Mouse (Mus musculus): ENCODE measurements around the gene Sypl. TPM values are rescaled to one million over a fixed set of nuclear protein-coding genes. Genes with fewer than 3 reads are reported as not detected.

The Sypl gene
- 53.6 and 54.7 TPM in 2 replicates for polyA plus RNA-seq (2012; rRNA removed)

DNA sequence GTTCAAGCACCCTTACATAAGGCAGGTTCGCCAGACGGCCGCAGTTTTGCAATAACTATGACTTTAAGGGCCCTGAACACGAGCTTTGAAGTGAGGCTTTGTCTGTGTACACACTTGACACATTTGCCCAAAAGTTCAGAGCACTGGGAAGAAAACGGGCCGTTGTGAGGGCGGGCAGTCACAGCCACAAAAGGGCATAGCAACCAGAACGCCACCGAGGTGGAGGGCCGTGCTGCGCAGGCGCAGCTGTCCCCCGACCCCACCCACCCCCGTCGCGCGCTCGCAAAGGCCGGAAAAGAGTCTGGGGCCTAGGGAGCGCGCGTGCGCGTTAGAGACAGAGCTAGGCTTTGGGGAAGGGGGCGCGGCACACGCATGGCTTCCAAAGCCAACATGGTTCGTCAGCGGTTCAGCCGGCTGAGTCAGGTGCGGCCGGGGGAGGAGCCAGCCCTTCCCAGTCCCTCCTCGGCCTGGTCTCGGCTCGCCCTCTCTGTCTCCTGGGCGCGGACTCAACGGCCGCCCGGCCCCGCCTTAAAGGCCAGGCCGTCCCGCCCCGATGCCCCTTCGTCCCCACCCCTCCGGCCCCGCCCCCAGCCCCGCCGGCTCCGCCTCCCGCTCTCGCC, at the start of gene Sypl:
TSS of gene Sypl (plus strand) at position 296 of the 620 bp plus-strand sequence.
- peak; percentile 63 for TF ChIP-seq POLR2A (IDR thresholded peaks at IDR 0.05; ENCODE audit: borderline replicate concordance, insufficient read depth, low read length)
- no peak for TF ChIP-seq CTCF (IDR thresholded peaks at IDR 0.05; ENCODE audit: borderline replicate concordance, insufficient read depth, low read depth, low read length)
- H3K27me3 ChIP-seq (ENCODE audit: control insufficient read depth, insufficient read depth, low read length), result no peaks in the 10 kb centered on the region
- under 1% methylated on average over 50 of the region's 52 CpGs for WGBS
- no peaks in the 10 kb centered on the region; the same call in 1 of the 2 replicates for H3K4me1 ChIP-seq (ENCODE audit: control insufficient read depth, insufficient read depth, low read length)
- H3K27ac ChIP-seq (ENCODE audit: insufficient read depth, low read length), result peak within 1 kb of the TSS; percentile 90
- peak; percentile 96 for DNase-seq
- peak within 1 kb of the TSS; percentile 94 for H3K4me3 ChIP-seq (replicated peaks; ENCODE audit: insufficient read depth, low read depth, low read length)

DNA sequence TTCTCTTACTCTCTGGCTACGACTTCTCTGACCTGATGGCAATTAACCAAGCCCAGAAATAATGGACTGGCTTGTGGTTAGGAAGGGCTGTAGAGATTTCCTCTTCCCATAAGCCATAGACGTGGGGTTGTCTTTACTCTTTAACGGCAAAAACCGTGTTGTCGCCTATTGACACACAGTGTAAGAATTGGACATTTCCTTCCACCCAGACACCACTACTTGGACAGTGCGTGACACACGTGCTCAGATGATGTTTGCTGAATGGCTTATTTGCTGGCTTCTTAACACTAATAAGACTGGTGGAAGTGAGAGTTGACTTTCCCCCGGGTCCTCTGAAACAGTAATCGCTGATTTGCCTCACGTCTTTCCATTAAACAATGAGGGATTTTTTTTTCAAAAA, 44.0 kb upstream of the Sypl start:
- no peak for DNase-seq
- H3K4me3 ChIP-seq (replicated peaks; ENCODE audit: insufficient read depth, low read depth, low read length), result no peak overlapping the region
- TF ChIP-seq POLR2A (IDR thresholded peaks at IDR 0.05; ENCODE audit: borderline replicate concordance, insufficient read depth, low read length), result no peak
- TF ChIP-seq CTCF (IDR thresholded peaks at IDR 0.05; ENCODE audit: borderline replicate concordance, insufficient read depth, low read depth, low read length), result no peak

DNA sequence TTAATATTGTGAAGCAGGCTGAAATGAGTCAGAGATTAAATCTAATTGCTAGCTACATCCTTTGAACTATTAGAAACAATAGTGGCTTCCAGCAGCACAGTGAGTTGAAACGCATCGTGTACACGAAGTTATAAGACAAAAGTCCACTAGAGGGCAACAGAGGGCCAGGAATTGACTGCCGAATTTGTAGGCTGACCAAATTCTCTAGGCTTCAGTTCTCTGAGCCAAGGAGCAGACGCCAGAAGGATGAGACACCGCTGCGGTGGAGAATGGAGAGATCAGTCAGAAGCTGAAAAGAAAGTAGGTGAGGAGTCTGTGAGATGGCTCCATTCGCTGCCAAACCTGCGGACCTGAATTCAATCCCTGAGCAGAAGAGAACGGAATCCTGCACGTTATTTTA, 43.6 kb upstream of the Sypl start:
- TF ChIP-seq POLR2A (IDR thresholded peaks at IDR 0.05; ENCODE audit: borderline replicate concordance, insufficient read depth, low read length) (no peak), CTCF (IDR thresholded peaks at IDR 0.05; ENCODE audit: borderline replicate concordance, insufficient read depth, low read depth, low read length) (peak; percentile 71)
- peak; percentile 73 to 84 for DNase-seq
- peaks cover 5% of the 10 kb centered on the region; the same call in 1 of the 2 replicates for H3K4me1 ChIP-seq (ENCODE audit: control insufficient read depth, insufficient read depth, low read length)
- no peak overlapping the region for H3K27ac ChIP-seq (ENCODE audit: insufficient read depth, low read length)
- WGBS, result under 1% methylated on average over 11 of the region's 11 CpGs
- H3K4me3 ChIP-seq (replicated peaks; ENCODE audit: insufficient read depth, low read depth, low read length), result peak overlapping the region; percentile 52
- no peaks in the 10 kb centered on the region for H3K27me3 ChIP-seq (ENCODE audit: control insufficient read depth, insufficient read depth, low read length)

More for the DNA sequence above, 44.0 kb upstream of the Sypl start:
- no peaks in the 10 kb centered on the region for H3K27me3 ChIP-seq (ENCODE audit: control insufficient read depth, insufficient read depth, low read length)
- peaks cover 5% of the 10 kb centered on the region; the same call in 1 of the 2 replicates for H3K4me1 ChIP-seq (ENCODE audit: control insufficient read depth, insufficient read depth, low read length)
- no peak overlapping the region for H3K27ac ChIP-seq (ENCODE audit: insufficient read depth, low read length)
- 61% methylated on average over 10 of the region's 10 CpGs for WGBS

DNA sequence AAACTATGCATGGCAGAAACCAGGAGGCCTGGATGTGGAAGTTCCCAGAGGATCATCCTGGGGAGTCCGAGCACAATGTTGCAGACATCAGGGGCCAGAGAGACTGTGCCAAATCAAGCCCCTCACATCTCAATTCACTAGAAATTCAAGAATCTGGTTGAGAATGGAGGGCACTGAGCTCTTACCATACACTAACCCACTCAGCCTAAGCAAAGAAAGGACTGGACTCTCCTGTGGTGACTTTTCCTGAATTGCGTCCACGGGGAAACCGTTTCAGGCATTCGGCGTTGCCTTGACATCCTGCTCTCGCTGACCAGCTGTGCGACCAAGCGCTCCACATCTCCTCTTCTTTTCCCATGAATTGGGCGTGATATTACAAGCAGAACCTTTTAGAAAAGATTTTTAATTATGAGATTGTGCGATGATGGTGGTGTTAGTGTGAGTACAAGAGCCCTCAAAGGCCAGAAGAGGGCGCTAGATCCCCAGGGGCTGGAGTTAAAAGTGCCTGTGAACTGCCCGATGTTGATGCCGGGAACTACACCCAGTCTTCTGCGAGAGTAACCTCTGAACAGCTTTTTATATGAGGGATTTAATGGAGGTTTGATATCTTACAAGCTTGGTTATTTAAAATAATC, 43.0 kb upstream of the Sypl start:
- no peaks in the 10 kb centered on the region for H3K27me3 ChIP-seq (ENCODE audit: control insufficient read depth, insufficient read depth, low read length)
- WGBS, result 4% methylated on average over 15 of the region's 15 CpGs
- peak overlapping the region; percentile 52 for H3K4me3 ChIP-seq (replicated peaks; ENCODE audit: insufficient read depth, low read depth, low read length)
- H3K27ac ChIP-seq (ENCODE audit: insufficient read depth, low read length), result no peak overlapping the region
- TF ChIP-seq CTCF (IDR thresholded peaks at IDR 0.05; ENCODE audit: borderline replicate concordance, insufficient read depth, low read depth, low read length), result peak; percentile 76
- no peak for TF ChIP-seq POLR2A (IDR thresholded peaks at IDR 0.05; ENCODE audit: borderline replicate concordance, insufficient read depth, low read length)
- DNase-seq, result peak; percentile 54
- H3K4me1 ChIP-seq (ENCODE audit: control insufficient read depth, insufficient read depth, low read length), result peaks cover 5% of the 10 kb centered on the region; the same call in 1 of the 2 replicates

DNA sequence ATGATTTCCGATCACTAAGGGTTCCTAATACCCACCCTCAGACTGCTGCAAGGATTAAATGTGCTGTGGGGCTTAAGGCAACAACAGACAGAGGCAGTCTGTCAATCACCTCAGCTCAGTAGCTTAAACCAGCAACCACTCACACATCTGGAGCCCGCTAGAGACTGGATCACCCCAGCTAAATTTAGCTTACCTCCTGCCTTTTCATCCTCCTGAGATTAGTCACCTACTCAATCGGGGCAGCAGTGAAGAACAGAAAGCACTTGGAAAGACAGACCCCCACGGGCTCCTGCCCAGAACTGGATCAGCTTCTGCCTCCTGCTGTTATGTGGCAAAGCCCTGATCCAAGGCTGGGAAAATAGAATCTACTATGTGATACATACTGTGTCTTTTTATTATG, 42.1 kb upstream of the Sypl start:
- no peaks in the 10 kb centered on the region for H3K27me3 ChIP-seq (ENCODE audit: control insufficient read depth, insufficient read depth, low read length)
- H3K27ac ChIP-seq (ENCODE audit: insufficient read depth, low read length), result no peak overlapping the region
- 48% methylated on average over 4 of the region's 4 CpGs for WGBS

DNA sequence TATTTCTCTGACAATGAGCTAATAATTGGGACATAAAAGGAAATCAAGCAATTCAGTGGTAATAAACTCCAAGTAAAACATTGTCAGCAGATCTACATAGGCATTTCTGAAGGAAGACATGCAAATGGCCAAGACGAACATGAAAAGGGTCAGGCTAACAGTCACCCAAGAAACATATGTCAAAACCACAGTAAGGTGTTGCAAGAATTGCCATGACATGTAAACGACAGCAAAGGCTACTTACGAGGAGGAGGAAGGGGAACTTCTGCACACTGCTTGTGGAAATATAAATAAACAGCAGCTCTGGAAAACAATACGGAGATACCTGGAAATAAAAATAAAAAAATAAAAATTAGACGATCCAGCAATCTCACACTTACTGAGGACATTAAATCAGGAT, 40.9 kb upstream of the Sypl start:
- H3K27ac ChIP-seq (ENCODE audit: insufficient read depth, low read length), result no peak overlapping the region
- no peak overlapping the region for H3K4me3 ChIP-seq (replicated peaks; ENCODE audit: insufficient read depth, low read depth, low read length)
- H3K27me3 ChIP-seq (ENCODE audit: control insufficient read depth, insufficient read depth, low read length), result no peaks in the 10 kb centered on the region
- WGBS, result 94% methylated on average over 5 of the region's 5 CpGs
- TF ChIP-seq CTCF (IDR thresholded peaks at IDR 0.05; ENCODE audit: borderline replicate concordance, insufficient read depth, low read depth, low read length) (no peak), POLR2A (IDR thresholded peaks at IDR 0.05; ENCODE audit: borderline replicate concordance, insufficient read depth, low read length) (no peak)
- DNase-seq, result no peak
- H3K4me1 ChIP-seq (ENCODE audit: control insufficient read depth, insufficient read depth, low read length), result no peaks in the 10 kb centered on the region

More for the DNA sequence above, 42.1 kb upstream of the Sypl start:
- peaks cover 4% of the 10 kb centered on the region; the same call in 1 of the 2 replicates for H3K4me1 ChIP-seq (ENCODE audit: control insufficient read depth, insufficient read depth, low read length)
- no peak for TF ChIP-seq CTCF (IDR thresholded peaks at IDR 0.05; ENCODE audit: borderline replicate concordance, insufficient read depth, low read depth, low read length)
- no peak for TF ChIP-seq POLR2A (IDR thresholded peaks at IDR 0.05; ENCODE audit: borderline replicate concordance, insufficient read depth, low read length)
- H3K4me3 ChIP-seq (replicated peaks; ENCODE audit: insufficient read depth, low read depth, low read length), result no peak overlapping the region
- no peak for DNase-seq

DNA sequence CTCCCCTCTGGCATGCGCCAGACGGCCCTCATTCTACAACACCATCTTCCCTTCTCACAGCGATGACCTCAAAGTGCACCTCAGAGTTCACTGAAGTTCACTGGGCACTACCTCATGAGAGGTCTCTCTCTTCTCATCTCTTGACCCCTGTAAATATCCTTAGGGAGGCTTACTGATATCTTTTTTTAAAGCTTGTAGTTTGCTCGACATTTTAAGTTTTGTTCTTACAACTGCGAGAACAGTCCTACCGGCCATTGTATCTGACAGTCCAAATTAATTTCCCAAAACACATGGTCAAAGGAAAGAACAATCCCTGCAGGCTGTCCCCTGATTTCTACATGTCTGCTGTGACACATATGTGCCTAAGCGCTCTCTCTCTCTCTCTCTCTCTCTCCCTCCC, 35.0 kb upstream of the Sypl start:
- no peak overlapping the region for H3K4me3 ChIP-seq (replicated peaks; ENCODE audit: insufficient read depth, low read depth, low read length)
- no peak for DNase-seq
- no peak for TF ChIP-seq CTCF (IDR thresholded peaks at IDR 0.05; ENCODE audit: borderline replicate concordance, insufficient read depth, low read depth, low read length)
- no peak for TF ChIP-seq POLR2A (IDR thresholded peaks at IDR 0.05; ENCODE audit: borderline replicate concordance, insufficient read depth, low read length)
- H3K27me3 ChIP-seq (ENCODE audit: control insufficient read depth, insufficient read depth, low read length), result no peaks in the 10 kb centered on the region
- no peak overlapping the region for H3K27ac ChIP-seq (ENCODE audit: insufficient read depth, low read length)
- H3K4me1 ChIP-seq (ENCODE audit: control insufficient read depth, insufficient read depth, low read length), result no peaks in the 10 kb centered on the region
- 87% methylated on average over 7 of the region's 7 CpGs for WGBS

DNA sequence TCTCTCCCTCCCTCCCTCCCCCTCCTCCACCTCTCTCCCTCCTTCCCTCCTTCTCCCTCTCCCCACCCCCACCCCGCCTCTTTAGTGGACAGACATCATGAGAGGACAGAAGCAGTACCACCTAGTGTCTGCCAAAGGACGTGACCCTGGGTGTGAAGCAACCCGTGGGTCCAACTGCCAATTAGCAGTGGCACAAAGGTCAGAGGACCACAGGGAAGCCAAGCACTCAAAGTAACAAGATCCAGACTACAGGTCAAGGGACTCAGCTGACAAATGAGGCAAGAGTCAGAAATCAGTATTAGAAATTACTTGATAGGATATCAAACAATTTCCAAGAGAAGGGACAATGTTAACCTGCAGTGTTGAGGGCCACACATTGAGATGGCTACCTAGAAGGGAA, 34.6 kb upstream of the Sypl start:
- H3K27me3 ChIP-seq (ENCODE audit: control insufficient read depth, insufficient read depth, low read length), result no peaks in the 10 kb centered on the region
- TF ChIP-seq POLR2A (IDR thresholded peaks at IDR 0.05; ENCODE audit: borderline replicate concordance, insufficient read depth, low read length) (no peak), CTCF (IDR thresholded peaks at IDR 0.05; ENCODE audit: borderline replicate concordance, insufficient read depth, low read depth, low read length) (no peak)
- H3K4me3 ChIP-seq (replicated peaks; ENCODE audit: insufficient read depth, low read depth, low read length), result no peak overlapping the region
- 66% methylated on average over 3 of the region's 3 CpGs for WGBS
- no peak for DNase-seq
- H3K4me1 ChIP-seq (ENCODE audit: control insufficient read depth, insufficient read depth, low read length), result no peaks in the 10 kb centered on the region
- H3K27ac ChIP-seq (ENCODE audit: insufficient read depth, low read length), result no peak overlapping the region
